Mouse (Mus musculus) liver, embryonic 14 days (tissue): ENCODE measurements around the gene Clta. TPM values are rescaled to one million over a fixed set of nuclear protein-coding genes. Genes with fewer than 3 reads are reported as not detected.

Source experiments
- polyA plus RNA-seq: library from polyadenylated mRNA; depleted of rRNA; stranded (reverse); fragments of >200 nt; gene quantifications from 2 replicates; pipeline ENCODE4 v1.2.3, GENCODE M21; 2012; rRNA removed

The Clta gene
- polyA plus RNA-seq = 182 and 191 TPM in 2 replicates

GRCm38 (mm10) chr4:44004126-44004525 lies at the start of gene Clta:
Gene Clta, plus strand, starts transcription at chr4:44004452.

DNA sequence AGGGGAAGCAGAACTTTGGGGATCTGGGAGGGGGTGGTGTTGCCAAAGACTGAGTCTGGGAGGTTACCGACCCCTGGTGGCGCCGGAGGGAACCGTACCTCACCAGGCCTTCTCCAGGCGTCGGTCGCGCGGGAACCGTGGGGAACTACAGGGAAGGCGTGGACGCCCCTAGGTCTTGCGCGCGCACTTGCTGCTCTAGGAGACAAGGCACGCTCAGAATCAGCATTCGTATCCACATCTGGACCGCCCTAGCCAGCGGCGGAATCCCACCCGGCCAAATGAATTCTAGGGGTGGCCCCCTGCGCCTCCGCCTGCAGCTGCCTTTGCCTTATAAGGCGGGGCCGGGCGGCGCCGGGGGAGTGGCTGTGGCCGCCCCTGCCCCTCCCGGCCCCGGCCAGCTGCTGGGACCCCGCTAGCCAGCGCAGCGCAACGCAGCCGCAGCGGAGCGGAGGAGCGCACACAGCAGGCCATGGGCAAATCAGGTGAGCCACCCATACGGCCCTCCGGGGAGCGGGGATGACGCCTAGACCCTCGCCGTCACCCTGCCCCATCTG lies 46.9 kb upstream of the Clta start, which contains the start of gene Glipr2:
Glipr2 (plus strand) TSS at position 110 of the 554 bp plus-strand sequence.

DNA sequence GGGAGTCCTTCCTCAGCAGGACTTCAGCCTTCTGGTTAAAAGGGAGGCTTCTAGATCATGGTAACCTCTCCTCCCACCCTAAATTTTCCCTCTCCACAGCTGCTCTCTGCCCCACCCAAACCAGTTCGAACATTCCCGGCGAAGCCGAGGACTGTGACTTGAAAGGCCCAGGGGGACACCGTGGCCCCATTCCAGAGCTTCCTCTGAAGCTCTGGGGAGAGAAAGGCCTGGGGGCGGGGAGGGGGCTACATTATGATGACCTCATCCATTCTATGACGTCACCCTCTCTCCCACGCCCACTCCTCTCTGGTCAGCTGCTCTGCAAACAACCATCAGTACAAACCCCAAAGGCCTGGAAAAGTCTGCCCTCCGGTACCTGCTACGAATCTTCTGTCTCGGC lies 21.1 kb upstream of the Clta start, which contains the start of gene Ccin:
Ccin (plus strand) TSS at position 303 of the 400 bp plus-strand sequence.

Other genes with a start within 250 kb of the Clta start
- not detected in 2 replicates for gene Olfr159, start 233.4 kb upstream of the Clta start, polyA plus RNA-seq
- not detected in 2 replicates for gene Olfr156, start 180.6 kb upstream of the Clta start, polyA plus RNA-seq
- not detected in 2 replicates for gene Olfr157, start 164.3 kb upstream of the Clta start, polyA plus RNA-seq
- gene Olfr155, start 152.9 kb upstream of the Clta start, polyA plus RNA-seq = not detected in 2 replicates
- 1.7 and 2.0 TPM in 2 replicates for gene Reck, start 128.9 kb upstream of the Clta start, polyA plus RNA-seq
- 20.4 and 20.7 TPM in 2 replicates for gene Glipr2, start 47.1 kb upstream of the Clta start, polyA plus RNA-seq
- gene Ccin, start 21.0 kb upstream of the Clta start, polyA plus RNA-seq = 0.01 TPM in 1 of 2 replicates, not detected in the other
- 8.1 and 8.6 TPM in 2 replicates for gene Gne, start 79.7 kb downstream of the Clta start, polyA plus RNA-seq
- 22.6 and 26.5 TPM in 2 replicates for gene Rnf38, start 229.3 kb downstream of the Clta start, polyA plus RNA-seq